Mouse (Mus musculus): Measurements from ENCODE around the gene Tspan10.

- TF ChIP-seq POLR2A (IDR thresholded peaks at IDR 0.05; ENCODE audit: low read depth, low read length) = no peak
- no peak for TF ChIP-seq CTCF (IDR thresholded peaks at IDR 0.05; ENCODE audit: extremely low read depth, insufficient read length, insufficient replicate concordance, low read depth, low read length)
Observed at GRCm38 (mm10) chr11:120404814-120405213, 37.6 kb upstream of the Tspan10 start.

Measured in small intestine, adult 2 months (tissue).